Comparison of ENCODE assay signal across 8 mouse cellular contexts in the genomic region with DNA sequence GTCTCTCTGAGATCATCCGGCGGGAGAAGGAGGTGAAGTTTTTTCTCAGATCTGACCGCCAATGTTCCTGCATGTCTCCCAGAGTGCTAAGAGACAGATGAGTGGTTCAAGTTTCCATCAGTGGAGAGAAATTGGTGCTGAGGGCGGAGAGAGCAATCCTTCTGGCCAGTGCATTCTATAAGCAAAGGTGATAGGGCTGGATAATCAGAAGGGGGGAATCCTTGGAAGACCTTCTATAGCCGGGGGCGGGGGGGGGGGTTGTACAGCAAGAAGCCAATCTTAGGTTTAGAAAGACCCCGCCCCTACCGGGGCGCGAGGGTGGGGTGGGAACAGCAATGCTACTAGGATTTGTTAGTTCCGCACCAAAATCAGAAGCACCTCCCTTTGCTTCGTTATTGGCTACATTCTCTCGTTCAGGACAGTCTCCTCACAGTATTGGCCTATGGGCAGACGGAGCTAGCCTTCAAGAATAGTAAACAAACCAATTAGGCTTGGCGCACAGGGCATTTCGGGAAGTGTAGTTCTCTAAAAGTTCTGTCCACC. TPM values are rescaled to one million over a fixed set of nuclear protein-coding genes. Genes with fewer than 3 reads are reported as not detected.
A peak's percentile ranks its signal among the peaks of the same experiment; 100 is the strongest.
DNase-seq lines count a peak whose midpoint lies in the region; ATAC-seq lines count a peak whose summit lies in the region.

No protein-coding gene starts in this region.

- H3K27ac ChIP-seq in intestine, embryonic 14.5 days (ENCODE audit: low read depth) = no peak overlapping the region; the same call in 1 of the 2 replicates

- peaks cover 9% of the 10 kb centered on the region for H3K4me1 ChIP-seq in intestine, embryonic 14.5 days (replicated peaks; ENCODE audit: control insufficient read depth, insufficient read depth, low read length)

- no peaks in the 10 kb centered on the region for H3K9me3 ChIP-seq in intestine, embryonic 14.5 days (ENCODE audit: control insufficient read depth, low read length)

- 0 out of 2 replicates have a peak overlapping the region, but pooled peaks have one; percentile 17 for H3K9ac ChIP-seq in intestine, embryonic 14.5 days (ENCODE audit: low read length)

- peak overlapping the region; percentile 80 for H3K4me2 ChIP-seq in intestine, embryonic 14.5 days (ENCODE audit: low read length)

- peak overlapping the region; percentile 88 for H3K4me3 ChIP-seq in intestine, embryonic 14.5 days (ENCODE audit: low read depth, low read length)

- WGBS in intestine, embryonic 14.5 days = under 1% methylated on average over 16 of the region's 16 CpGs

- no peaks in the 10 kb centered on the region for H3K36me3 ChIP-seq in intestine, embryonic 14.5 days (ENCODE audit: control insufficient read depth, insufficient read depth, low read length)

- peak; percentile 88 for ATAC-seq in intestine, embryonic 14.5 days (replicated peaks; ENCODE audit: low FRiP score, low TSS enrichment, low read depth)

- intact Hi-C loops in left cerebral cortex, postnatal 14 days (cut with DNase I) = loop anchor here (2.0 to 10.0 kb wide), 2 partner anchors 39 to 203 kb away; no protein-coding TSS in a partner anchor

- H3K27me3 ChIP-seq in intestine, embryonic 14.5 days (replicated peaks; ENCODE audit: control insufficient read depth, insufficient read depth, low read length) = no peaks in the 10 kb centered on the region

- peak; percentile 88 to 95 for DNase-seq in adrenal gland, adult (ENCODE audit: inconsistent age in 2 of 2, low spot score in 1 of 2)
- peak; percentile 90 for DNase-seq in embryo, embryonic 11 days
- peak; percentile 84 for DNase-seq in gastrocnemius, postnatal 25 days
- peak; percentile 77 for DNase-seq in intestine, embryonic 14.5 days (ENCODE audit: low spot score)
- DNase-seq in left cerebral cortex, postnatal 14 days (ENCODE audit: low spot score in 2 of 2) = peak; percentile 88 to 97
- peak; percentile 90 for DNase-seq in mesoderm, embryonic 11.5 days (ENCODE audit: low read depth, low spot score)
- peak; percentile 85 to 94 for DNase-seq in right cerebral cortex, postnatal 36 days (ENCODE audit: low spot score in 2 of 2)
- peak; percentile 85 for DNase-seq in yolk sac, embryonic 10.5 days (ENCODE audit: low spot score)

RNA-seq across cellular contexts. Expression of a gene that starts 0.9 kb away (rescaled TPM):
- total RNA-seq in gastrocnemius, postnatal 25 days (2021) = 1 to 10 TPM; 7.6 to 9.3 TPM
- 9.7 and 10.0 TPM in 2 replicates for polyA plus RNA-seq in intestine, embryonic 14.5 days (2014; fragmentation: Nextera tagmentation; extraction: Ambion mirVana)
- 100 to 1,000 TPM in 1 of 2 experiments, 10 to 100 TPM in 1; 97.2 to 101 TPM for total RNA-seq in left cerebral cortex, postnatal 14 days (2021)

Comparison
In these comparisons a context has a peak if more than half of its experiments do, and no peak if none do; other contexts are left out.
1. RNA of a gene that starts 0.9 kb away (total RNA-seq): 97.2 to 101 TPM in left cerebral cortex, postnatal 14 days; 7.6 to 9.3 TPM in gastrocnemius, postnatal 25 days; every median in the first group is over 4 times any median in the second.
2. Peak in every context shown above with its lines, with median percentiles within 50 percentile points of each other: DNase-seq.